Mouse (Mus musculus) thymus, postnatal 25 days (tissue): Measurements from ENCODE around the gene Plscr1.

Experiments used
- DNase-seq: peaks from one replicate; pipeline ENCODE4 v3.0.0; 2022

Plscr1 gene

DNA sequence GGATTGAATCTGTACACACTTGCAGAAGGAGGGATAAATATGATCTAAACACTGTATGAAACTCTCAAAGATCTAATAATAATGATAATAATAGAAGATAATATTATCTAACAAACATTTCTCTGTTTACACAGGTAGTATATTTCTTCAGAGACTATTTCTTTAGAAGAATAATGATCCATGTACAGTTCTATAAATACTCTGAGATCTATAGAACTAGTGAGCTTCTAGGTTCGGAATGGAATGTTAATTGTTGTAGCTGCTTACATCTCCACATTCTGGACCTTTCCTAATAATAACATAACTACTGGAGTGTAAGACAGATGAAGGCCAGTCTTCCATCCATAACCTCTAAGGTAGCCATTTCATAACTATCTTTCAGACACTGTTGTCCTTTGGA is 59.5 kb downstream of the Plscr1 start, which contains the start of gene 1700057G04Rik:
Gene 1700057G04Rik, plus strand, starts transcription at position 301 of the 400 bp plus-strand sequence.
- DNase-seq = no peak

DNA sequence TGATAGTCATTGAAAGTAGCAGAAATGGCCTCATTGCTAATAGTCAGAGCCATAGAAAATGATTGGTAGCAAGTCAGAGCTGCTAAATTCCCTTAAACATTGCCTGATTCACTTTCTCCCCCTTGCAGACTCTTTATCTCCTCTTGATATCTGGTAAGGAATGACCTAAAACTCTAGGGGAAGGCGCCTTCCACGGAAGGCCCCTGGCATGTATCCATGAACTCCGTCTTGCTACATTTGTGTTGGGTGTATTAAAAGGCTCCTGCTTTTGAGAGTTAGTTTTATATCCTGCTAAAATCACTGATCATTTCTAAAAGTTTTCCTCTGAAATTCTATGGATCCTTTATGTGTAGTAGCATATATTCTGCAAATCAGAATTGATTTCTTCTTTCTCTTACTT is 67.2 kb downstream of the Plscr1 start:
- DNase-seq = no peak
